Mouse (Mus musculus) small intestine, adult 2 months (tissue): Measurements from ENCODE around the gene Corin. TPM values are rescaled to one million over a fixed set of nuclear protein-coding genes. Genes with fewer than 3 reads are reported as not detected.

Source experiments
- H3K27ac ChIP-seq: fragments of 200-500 bp; 2 replicates; pipeline ENCODE4 v1.5.1; 2012; ENCODE audit warnings: low read depth, low read length, control low read depth, inconsistent platforms; ENCODE audit not compliant: insufficient read depth
- H3K27me3 ChIP-seq: fragments of 200-500 bp; 2 replicates; pipeline ENCODE4 v1.6.1; 2012; ENCODE audit warnings: mild to moderate bottlenecking, moderate library complexity, low read length, inconsistent platforms; ENCODE audit not compliant: control insufficient read depth, insufficient read depth
- H3K36me3 ChIP-seq: fragments of 200-500 bp; 2 replicates; pipeline ENCODE4 v1.6.1; 2012; ENCODE audit warnings: mild to moderate bottlenecking, low read length, control low read depth, inconsistent platforms; ENCODE audit not compliant: control insufficient read depth, insufficient read depth
- H3K4me1 ChIP-seq: fragments of 200-500 bp; 2 replicates; pipeline ENCODE4 v1.6.1; 2012; ENCODE audit warnings: low read length, inconsistent platforms, mixed read lengths; ENCODE audit not compliant: control insufficient read depth, insufficient read depth, insufficient read length
- H3K4me3 ChIP-seq: fragments of 200-500 bp; 2 replicates; pipeline ENCODE4 v1.5.1; 2012; ENCODE audit warnings: low read depth, mild to moderate bottlenecking, control low read depth, inconsistent platforms, low read length, moderate library complexity
- CTCF ChIP-seq: fragments of 200-500 bp; IDR thresholded peaks from 2 replicates; pipeline ENCODE4 v1.5.1; 2012; ENCODE audit warnings: low read depth, mild to moderate bottlenecking, control low read depth, inconsistent platforms, low read length, moderate library complexity, mixed read lengths; ENCODE audit not compliant: insufficient replicate concordance, insufficient read length; ENCODE audit errors: extremely low read depth
- POLR2A ChIP-seq: fragments of 200-500 bp; IDR thresholded peaks from 2 replicates; pipeline ENCODE4 v1.6.1; 2012; ENCODE audit warnings: low read depth, mild to moderate bottlenecking, control low read depth, inconsistent platforms, low read length, moderate library complexity
- WGBS: fragments of 180-500 bp; shearing (Covaris S2); methylation state at CpG from one replicate; pipeline ENCODE4 v1.1.7; 2018; 5-methylcytosine and 5-hydroxymethylcytosine counted together
- polyA plus RNA-seq: library from polyadenylated mRNA; depleted of rRNA; stranded (reverse); fragments of >200 nt; gene quantifications from 2 replicates; pipeline ENCODE4 v1.2.3, GENCODE M21; 2012

Corin gene
- polyA plus RNA-seq, 1 experiment = not detected

DNA sequence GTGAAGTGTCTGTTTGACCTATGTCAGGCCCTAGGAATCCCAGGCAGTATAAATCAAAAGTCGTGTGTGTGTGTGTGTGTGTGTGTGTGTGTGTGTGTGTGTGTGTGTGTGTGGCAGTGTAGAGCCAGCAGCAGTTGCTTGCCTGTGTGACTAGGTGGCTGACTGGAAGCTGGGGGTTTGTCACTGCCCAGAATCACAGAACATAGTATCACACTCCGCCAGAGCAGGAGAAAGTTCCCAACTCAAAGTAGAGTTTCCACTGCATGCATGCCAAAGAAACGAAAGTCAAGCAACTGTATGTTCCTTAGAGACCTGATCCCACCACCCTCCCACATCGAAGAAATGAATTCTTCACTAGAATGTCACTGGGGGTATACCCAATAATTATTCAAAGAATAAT, 61.3 kb downstream of the Corin start:
- H3K4me3 ChIP-seq = no peak overlapping the region
- no peak overlapping the region for H3K27ac ChIP-seq
- H3K36me3 ChIP-seq = no peaks in the 10 kb centered on the region
- TF ChIP-seq POLR2A = no peak
- TF ChIP-seq CTCF = no peak
- no peaks in the 10 kb centered on the region for H3K27me3 ChIP-seq
- 68% methylated on average over 4 of the region's 4 CpGs for WGBS
- H3K4me1 ChIP-seq = no peaks in the 10 kb centered on the region

GRCm38 (mm10) chr5:72441181-72441580, 63.1 kb downstream of the Corin start:
- Histone ChIP-seq H3K27ac (no peak overlapping the region), H3K4me3 (no peak overlapping the region), H3K36me3 (no peaks in the 10 kb centered on the region), H3K4me1 (no peaks in the 10 kb centered on the region), H3K27me3 (no peaks in the 10 kb centered on the region)
- no peak for TF ChIP-seq CTCF
- no peak for TF ChIP-seq POLR2A
- WGBS = 39% methylated on average over 10 of the region's 10 CpGs

DNA sequence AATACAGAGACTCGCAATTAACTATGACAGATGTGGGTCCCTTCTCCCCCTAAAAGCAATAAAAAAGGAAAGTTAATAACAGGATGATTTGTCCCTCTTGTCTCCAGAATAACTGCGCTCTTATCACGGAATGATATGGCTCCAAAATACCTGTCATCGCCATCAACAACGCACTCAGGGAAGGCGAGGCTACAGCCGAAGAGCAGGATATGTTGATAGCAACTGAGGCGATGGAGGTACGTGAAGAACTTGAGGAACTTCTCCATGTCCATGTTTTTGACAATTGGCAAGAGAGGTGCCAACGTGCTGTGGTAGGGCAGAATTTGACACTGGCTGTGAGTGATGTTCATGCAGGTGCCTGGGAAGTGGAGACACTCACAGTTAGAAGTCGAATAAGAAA, 69.2 kb downstream of the Corin start:
- Histone ChIP-seq H3K27me3 (no peaks in the 10 kb centered on the region), H3K27ac (no peak overlapping the region), H3K4me3 (no peak overlapping the region), H3K36me3 (no peaks in the 10 kb centered on the region), H3K4me1 (no peaks in the 10 kb centered on the region)
- no peak for TF ChIP-seq POLR2A
- TF ChIP-seq CTCF = no peak
- WGBS = 83% methylated on average over 11 of the region's 11 CpGs

DNA sequence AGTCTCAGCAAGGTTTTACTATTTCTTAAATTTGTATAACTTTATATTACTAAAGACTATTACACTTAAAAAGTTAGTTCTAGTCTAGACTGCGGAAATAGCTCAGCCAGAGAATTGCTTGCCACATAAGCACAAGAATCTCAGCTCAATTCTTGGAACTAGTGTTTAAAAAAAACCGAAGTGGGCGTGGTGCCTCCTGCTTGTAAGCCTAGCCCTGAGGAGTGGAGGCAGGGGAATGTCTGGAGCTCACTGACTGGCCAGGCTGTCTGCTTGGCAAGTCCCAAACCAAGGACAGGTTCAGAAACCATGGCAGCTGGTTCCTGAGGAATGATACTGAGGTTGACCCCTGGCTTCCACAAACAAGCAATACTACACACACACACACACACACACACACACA, 72.4 kb downstream of the Corin start:
- 60% methylated on average over 3 of the region's 3 CpGs for WGBS
- Histone ChIP-seq H3K27ac (no peak overlapping the region), H3K27me3 (no peaks in the 10 kb centered on the region), H3K36me3 (no peaks in the 10 kb centered on the region), H3K4me3 (no peak overlapping the region), H3K4me1 (no peaks in the 10 kb centered on the region)
- TF ChIP-seq POLR2A (no peak), CTCF (no peak)

- no peak overlapping the region for H3K27ac ChIP-seq
- no peak for TF ChIP-seq CTCF
- no peak for TF ChIP-seq POLR2A
- no peaks in the 10 kb centered on the region for H3K27me3 ChIP-seq
- no peaks in the 10 kb centered on the region for H3K36me3 ChIP-seq
- 85% methylated on average over 4 of the region's 4 CpGs for WGBS
- H3K4me1 ChIP-seq = no peaks in the 10 kb centered on the region
- H3K4me3 ChIP-seq = no peak overlapping the region
These were observed 76.7 kb downstream of the Corin start for GRCm38 (mm10) chr5:72427556-72427955.

GRCm38 (mm10) chr5:72425342-72426010, 78.8 kb downstream of the Corin start:
- Histone ChIP-seq H3K36me3 (no peaks in the 10 kb centered on the region), H3K27ac (no peak overlapping the region), H3K4me3 (no peak overlapping the region), H3K4me1 (no peaks in the 10 kb centered on the region), H3K27me3 (no peaks in the 10 kb centered on the region)
- TF ChIP-seq POLR2A = no peak
- TF ChIP-seq CTCF = no peak

DNA sequence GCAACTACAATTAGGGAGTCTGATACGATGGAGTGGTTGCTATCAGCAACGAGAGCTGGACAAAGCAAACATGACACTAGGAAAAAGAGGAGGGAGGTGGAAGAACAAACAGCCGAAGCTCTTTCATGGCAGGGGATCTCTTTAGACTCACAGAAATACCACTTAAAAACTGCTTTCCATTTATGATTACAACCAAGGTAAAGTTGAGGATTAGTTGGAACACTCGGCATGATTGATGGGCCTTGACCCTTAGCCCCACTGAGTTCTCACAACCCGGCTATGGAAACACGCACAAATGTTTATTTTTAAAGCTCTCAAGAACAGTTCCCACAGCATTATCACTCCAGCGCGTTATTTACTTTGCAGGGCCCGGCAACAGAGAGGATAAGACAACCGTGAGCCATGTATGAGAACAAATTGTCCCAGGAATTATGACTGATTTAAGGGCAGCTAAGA, 92.4 kb downstream of the Corin start:
- H3K27ac ChIP-seq = no peak overlapping the region
- 13% methylated on average over 10 of the region's 10 CpGs for WGBS
- H3K4me3 ChIP-seq = no peak overlapping the region
- no peaks in the 10 kb centered on the region for H3K36me3 ChIP-seq
- no peaks in the 10 kb centered on the region for H3K4me1 ChIP-seq
- H3K27me3 ChIP-seq = no peaks in the 10 kb centered on the region
- TF ChIP-seq CTCF (no peak), POLR2A (no peak)
